Mouse (Mus musculus) kidney, postnatal 36 days (tissue): ENCODE data around the gene Dtx3l.
"Not testable (repeated sequence)": the region's sequence is repeated elsewhere in the genome, so short reads cannot be mapped to it uniquely, and the experiment has no call there.

ENCODE experiments used
- DNase-seq, 2 experiments: peaks; one replicate each; pipeline ENCODE4 v3.0.0; 2021 to 2022; ENCODE audit warnings: mixed read lengths in 2 of 2

Gene Dtx3l

DNA sequence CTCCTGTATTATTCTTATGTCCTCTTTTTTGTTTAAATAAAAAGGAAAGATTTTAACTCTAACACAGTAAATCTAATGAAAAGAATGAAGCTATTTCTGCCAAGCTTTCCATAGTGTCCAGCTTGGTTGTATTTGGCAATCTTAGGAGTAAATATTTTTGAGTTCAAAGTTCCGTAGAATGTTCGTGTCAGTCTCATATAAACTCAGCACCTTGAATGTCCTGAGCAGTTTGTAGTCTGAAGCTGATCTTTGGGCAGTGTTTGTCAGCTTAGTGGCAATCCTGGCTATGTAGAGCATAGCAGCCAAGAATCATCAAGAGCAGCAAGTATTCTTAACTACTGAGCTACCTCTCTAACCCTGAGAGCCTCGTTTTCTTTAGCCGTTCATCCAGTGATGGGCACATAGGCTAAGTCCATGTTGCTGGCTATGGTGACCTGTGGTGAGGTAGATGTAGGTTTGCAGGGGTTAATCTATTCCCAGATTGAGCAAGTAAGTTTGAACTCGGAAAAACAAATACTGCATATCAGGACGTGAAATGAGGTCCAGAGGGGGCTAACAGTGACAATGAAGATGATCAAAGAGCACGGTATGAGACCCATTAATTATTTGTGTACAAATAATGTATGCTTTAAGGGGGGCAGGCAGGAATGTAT, 15.3 kb downstream of the Dtx3l start:
- no peak for DNase-seq

DNA sequence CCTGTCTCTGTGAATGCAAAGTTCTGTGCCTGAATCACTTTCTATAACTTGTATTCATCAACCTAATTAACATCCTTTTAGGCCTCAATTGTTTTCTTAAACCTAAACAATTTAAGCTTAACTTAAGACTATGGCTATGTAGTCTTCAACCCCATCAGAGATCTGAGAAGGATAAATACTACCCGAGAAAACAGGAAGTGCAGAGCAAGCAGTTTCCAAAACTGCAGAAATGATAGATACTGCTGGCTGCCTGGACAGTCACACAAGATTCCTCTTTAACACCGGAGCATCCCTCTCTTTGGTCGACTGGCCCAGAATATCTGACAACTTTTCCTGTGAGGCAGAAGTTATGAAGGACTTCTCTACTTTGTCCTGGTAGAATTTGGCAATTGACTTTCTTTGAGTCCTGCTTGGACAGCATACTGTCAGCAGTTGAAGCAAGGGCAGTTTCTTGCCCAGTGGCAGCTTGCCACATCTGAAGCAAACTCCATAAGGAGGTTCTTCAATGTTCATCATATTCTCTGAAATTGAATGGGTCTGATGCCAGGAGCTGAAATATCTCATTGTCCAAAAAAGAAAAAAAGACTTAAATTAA, 16.6 kb downstream of the Dtx3l start:
- DNase-seq = no peak

DNA sequence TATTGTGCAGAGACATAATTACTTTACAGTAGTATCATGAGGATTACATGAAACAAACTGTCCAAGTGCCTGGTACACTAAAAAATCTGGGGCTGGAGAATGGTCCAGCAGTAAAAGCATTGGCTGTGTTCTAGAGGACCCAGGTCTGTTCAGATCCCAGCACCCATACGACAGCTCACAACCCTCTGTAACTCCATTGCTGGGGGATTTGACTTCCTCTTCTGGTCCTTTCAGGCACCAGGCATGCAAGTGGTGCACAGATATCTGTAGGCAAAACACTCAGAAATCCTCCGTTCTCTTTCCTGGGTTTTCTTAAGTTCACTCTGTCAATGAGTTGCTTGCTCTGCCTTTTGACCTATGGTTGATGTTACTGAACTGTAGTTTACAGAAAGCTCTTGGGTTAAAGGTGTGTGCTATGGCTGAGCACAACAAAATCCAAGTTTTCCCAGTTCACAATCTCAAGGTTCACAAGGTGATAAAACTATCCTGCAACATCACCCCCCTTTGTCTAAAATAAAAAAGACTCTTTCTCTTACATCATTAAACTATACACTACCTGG, 17.2 kb downstream of the Dtx3l start:
- DNase-seq = peak; percentile 32 to 52

DNA sequence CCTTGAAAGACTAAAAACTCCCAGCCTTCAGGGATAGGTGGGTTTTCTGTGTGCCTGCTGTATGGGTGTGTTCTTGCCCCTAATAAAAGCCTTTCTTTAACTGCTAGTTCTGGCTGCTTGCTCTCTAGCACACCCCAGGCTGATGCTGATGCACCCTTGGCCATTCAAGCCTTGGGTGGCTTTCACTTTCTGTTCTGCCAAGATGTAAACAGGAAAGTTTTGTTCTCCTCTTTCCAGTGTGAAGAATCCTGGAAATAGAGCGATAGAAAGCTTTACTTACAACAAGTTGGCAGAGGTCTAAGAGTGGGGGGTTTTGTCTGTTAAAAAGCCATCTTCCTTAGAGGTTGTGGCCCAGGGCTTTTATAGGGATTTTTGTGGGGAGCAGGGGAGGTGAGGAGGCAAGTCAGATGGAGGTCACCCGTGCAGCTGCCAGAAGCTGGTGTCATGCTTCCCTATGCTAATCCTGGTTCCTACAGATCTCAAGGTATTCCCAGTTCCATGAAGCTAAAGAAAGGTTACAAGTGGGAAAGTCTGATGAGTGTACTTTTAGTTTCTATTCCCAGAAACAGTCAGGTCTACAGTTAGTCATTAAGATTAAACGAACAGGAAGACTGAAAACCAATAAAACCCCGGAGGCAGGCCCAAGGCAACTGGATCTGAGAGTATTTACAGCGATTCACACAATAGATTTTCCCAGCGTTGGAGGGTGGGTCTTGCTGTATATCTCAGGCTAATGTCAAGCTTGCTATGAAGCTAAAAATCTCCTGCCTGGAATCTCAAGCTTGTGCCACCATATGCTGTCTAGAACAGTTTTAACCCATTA, 20.0 kb downstream of the Dtx3l start:
- no peak for DNase-seq

DNA sequence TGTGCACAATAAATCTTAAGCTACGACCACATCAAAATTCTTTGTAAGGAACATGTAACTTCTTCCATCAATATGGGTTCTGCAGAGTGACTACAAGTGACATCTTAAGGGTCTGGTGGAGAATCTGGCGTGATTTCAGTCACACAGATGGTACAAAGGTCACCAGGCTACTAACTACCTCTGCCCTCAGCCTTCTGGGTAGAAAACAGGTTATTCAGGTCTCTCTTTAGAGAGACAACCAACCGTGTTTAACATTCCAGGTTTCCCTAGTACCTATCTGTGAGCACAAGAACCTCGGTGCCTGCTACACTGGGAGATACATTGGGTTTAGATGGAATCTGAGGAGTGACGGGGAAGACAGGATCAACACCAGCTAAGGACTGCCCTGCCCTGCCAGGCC, 24.6 kb downstream of the Dtx3l start:
- peak; percentile 49 to 58 for DNase-seq

DNA sequence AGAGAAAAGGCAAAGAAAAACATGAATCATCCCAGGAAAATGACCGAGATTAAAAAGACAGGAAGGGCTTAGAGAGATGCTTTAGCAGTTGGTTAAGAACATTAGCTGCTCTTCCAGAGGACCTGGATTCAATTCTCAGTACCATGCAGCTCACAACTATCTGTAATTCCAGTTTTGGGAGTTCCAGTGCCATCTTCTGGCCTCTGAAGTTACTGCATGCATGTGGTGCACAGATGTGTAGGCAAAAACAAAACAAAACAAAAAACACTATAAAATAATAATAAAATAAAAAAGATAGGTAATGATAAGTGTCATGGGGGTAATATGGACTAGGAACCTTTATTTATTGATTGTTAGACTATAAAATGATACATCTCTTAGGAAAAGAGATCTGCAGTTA, 25.4 kb downstream of the Dtx3l start:
- DNase-seq = peak; percentile 14 to 60

DNA sequence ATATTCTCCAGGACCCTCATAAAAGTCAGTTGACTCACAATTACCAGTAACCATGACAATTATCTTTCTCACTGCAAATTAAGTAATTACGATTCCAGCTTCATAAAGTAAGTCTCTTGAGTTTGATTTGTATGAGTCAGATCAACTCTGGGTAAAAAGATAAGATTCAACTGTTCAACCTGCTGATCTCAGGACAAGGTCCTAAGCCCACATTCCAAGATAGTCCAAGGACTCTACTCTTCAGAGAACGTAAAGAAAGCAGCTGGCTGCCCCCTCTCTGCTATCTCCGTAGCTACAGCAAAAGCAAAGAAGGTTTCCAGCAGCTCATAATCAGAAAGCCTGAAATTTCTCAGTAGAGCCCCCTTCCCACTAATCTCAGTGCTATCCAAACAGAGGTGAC, 27.5 kb downstream of the Dtx3l start:
- no peak for DNase-seq

DNA sequence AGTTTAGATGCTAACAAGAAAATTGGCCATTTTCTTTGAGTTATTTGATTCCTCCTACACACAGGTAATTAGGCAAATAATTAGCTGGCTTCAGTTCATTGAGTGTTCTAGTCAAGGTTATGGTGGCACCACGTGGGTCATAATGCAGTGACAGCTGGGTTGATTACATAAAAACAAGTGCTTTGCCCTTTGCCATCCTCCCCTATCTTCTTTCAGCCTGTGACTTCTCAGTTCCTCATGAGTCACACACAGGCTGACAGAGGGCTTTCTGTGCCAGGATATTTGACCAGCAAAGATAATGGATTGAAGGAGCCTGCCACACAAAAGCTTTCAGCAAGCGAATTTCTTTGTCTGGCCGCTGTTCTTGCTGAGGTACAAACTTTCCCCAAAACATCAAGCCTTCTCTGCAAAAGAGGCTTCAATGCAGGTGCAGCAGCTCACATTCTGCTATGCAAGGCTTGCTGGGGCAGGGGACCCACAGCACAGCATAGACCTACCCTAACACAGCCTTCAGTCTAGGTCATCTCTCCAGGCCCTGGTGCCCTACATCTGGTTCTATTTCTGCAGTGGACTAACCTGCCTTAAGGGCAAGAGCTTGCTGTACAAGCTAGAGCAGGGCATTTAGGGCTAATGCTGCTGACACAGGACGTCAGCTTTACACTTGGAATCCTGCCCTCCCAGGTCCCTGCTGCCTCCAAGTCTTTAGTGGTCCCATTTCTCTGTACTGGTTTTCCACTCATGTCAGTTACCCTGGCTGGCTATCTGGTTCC, 31.3 kb downstream of the Dtx3l start:
- peak; percentile 41 to 71 for DNase-seq

DNA sequence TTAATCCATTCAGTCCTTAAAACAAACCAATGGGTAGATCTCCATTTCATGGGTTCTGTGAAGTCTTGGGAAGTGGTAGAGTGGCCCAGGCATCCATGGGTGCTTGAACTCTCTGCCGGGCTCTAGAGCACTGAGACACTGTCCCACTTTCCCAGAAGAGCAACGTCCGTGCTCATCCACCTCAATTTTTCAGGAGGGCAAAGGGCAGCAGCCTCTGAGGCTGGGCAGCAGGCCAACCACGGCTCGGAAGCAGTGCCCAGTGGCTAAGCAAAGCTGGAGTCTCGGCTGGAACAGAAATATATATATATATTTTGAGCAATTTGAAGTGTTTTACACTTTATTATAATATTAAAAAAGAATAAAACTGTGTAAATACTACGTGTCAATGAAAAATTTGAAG, 32.1 kb downstream of the Dtx3l start:
- DNase-seq = peak; percentile 74 to 82

DNA sequence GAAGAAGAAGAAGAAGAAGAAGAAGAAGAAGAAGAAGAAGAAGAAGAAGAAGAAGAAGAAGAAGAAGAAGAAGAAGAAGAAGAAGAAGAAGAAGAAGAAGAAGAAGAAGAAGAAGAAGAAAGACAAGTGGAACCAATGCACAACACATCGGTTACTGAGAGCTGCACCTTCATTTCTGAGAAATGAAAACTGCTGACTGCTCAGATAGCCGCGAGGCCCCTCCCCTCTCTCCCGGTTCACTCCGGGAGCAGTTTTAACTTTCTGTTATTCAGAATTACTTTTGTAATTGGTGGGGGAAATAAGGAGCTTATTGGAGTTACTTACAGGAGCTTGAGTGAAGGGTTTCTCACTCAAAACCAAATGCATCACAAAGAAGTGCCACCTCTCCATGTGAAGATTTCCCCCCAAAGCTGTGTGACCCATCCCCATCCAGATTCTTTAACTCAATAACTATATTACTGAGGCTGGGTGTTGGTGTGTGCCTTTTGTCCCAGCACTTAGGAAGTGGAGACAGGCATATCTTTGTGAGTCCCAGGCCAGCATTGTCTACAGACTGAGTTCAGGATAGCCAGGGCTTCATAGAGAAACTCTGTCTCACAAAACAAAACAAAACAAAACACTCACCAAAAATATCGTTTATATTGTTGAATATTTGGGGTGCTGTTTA, 33.0 kb downstream of the Dtx3l start:
- peak in 1 of 2 experiments; percentile 34 for DNase-seq

DNA sequence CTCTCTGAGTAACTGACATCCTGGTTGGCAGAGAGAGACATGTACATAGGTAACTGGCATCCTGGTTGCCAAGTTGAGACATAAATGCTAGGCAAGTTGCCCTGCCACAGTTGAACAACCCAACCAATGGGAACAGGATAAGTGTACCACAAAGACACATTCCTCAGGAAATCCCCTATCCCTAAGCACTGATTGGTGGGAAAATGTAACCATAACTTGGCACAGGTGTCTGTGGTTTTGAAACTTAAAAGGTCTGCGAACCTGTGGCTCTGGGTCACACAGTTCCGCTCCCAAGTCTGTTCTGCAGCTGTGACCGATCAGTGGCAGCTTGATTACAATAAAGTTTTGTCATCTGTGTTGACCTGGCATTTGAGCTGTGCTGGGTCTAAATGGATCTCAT, 33.6 kb downstream of the Dtx3l start:
- no peak for DNase-seq

DNA sequence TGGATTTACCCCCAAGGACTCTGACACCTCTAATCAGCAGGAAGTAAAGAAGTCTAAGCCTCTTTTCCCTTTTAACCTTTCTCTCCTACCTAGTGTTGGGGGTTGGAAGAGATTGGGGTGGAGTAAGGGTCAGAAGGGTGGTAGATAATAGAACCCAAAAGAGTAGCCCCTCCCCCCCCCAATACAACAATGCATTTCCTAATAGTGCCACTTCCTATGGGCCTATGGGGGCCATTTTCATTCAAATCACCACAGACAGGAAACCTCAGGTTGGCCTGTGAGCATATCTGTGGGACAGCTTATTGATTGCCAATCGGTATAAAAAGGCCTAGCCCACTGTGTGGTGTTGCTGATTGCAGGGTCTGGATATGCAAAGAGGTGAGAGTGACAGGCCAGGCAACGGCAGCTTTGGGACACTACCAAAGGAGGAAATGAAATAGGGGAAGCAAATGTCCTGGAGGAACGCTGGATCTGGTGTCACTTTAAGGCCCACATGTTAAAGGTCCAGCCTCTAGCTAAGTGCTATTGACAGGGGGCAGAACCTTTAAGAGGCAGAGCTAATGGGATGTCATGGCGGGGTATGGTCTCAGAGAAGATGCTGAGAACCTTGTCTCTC, 34.7 kb downstream of the Dtx3l start:
- no peak for DNase-seq

DNA sequence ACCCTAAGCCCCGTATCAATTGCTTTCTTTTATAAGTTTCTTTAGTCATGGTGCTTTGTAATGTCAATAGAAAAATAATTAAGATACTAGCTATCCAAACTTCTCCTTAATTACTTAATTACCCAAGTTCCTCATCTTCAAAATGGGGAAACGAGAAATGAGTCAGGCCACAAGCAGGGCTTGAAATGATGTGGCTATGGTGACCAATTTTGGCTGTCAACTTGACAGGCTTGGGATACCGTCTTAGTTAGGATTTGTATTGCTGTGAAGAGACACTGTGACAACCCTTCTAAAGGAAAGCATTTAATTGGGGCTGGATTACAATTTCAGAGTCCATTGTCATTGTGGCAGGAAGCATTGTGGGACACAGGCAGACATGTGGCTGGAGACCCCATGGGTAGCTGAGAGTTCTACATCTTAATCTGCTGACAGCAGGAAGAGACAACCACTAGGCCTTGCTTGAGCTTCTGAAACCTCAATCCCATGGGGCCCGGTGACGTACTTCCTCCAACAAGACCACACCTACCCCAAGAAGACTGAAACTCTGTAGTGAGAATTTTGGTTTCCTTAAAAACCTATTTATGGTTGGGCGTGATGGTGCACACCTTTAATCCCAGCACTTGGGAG, 35.8 kb downstream of the Dtx3l start:
- DNase-seq = no peak

DNA sequence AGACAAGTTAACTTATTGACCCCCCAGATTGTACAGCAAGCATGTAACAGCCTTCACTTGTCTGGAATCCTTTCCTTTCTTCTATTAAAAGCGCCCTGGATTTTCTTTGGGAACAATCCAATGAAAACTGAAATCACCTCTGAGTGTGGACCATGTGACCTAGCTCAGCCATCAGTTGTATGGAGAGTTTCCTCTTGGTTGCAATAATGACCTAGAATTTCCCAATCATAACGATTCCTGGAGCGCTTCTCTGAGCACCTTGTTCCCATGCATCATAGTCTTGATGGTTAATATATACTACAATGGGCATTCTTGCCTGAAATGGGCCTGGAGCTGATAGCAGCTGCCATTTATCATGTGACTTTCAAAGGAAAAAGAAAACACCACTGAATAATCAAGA, 38.4 kb downstream of the Dtx3l start:
- DNase-seq = no peak

DNA sequence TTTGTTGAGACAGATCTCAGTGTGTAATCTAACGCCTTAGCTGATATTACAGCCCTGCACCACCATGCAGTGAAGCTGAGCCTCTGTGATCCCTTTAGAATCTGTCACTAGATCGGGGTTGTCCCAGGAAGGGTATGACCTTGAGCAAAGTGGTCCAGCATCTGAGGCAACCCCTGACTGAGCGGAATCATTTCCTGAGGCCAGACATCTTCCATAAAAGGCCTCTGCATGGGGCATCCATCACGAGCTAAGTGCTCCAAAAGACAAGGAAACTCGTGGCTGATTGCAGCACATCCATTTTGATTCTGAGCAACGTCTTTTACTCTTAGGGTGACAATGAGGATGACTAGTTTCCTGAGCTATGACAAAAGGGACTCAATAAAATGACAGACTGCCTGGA, 44.0 kb downstream of the Dtx3l start:
- DNase-seq = no peak

DNA sequence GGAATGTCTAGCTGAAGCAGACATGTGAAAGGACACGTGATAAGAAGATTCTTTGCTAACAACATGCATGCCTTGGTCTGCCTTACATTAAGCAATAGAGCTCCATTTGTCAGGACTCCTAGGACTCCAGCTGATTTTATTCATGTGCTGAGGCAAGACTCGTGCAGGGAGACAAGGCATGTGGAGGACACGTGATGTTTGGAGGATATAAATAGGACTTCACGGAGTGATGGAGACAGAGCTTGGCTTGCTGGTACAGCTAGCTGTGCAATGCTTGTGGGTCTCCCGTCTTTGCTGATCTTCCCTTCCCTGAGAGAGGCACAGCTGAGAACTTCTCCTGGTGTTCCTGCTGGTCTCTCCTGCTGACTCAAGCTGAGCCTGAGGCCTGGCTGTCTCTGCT, 47.3 kb downstream of the Dtx3l start:
- DNase-seq = not testable (repeated sequence)

DNA sequence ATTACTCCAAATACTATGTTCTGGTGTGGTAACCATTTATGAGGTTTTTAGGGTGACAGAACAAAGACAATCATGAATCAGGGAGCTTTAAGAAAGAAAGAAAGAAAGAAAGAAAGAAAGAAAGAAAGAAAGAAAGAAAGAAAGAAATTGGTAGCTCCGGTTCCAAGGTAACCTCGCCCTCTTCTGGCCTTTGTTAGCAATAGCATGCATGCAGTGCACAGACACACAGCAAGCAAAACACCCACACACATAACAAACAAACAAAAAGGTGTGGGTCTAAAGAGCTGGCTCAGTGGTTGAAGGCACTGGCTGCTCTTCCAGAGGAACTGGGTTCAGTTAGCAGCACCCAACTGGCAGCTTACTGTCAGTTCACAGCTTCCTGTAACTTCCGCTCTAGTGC, 48.3 kb downstream of the Dtx3l start:
- no peak for DNase-seq

DNA sequence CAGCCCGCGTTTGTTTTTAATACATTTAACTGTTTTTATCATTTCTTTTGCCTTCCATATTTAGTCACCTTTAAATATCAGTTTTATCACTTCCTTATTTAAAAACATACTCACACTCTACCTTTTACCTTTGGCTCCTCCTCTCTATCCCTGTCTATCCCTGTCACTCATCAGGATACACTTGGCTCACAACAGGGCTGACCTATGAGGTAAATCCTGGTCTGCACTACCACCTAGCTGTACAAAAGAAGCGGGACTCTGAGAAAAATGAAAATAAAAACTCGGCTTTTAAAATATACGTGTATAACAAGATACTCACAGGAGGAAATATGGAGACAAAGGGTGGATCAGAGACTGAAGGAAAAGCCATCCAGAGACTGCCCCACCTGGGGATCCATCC, 50.0 kb downstream of the Dtx3l start:
- no peak for DNase-seq

DNA sequence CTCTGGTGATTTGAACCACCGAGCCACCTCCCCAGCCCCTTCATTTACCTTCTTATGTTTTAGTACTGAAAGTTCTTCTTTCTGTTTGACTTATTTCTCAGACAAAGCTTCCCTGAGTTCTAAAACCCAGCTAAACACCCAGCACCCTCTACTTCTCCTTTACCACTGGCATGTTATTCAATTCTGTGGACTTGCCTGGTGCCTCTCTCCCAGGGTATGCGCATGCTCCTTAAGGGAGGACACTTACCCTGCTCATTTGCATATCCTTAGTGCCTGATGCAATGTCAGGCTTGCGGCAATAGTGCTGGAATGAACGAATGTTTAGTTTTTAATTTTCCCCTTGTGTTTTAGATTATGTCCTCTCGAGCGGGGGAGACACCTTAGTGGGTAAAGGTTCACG, 50.8 kb downstream of the Dtx3l start:
- no peak for DNase-seq
